ENCODE assay signal across 12 mouse cellular contexts in the genomic region with DNA sequence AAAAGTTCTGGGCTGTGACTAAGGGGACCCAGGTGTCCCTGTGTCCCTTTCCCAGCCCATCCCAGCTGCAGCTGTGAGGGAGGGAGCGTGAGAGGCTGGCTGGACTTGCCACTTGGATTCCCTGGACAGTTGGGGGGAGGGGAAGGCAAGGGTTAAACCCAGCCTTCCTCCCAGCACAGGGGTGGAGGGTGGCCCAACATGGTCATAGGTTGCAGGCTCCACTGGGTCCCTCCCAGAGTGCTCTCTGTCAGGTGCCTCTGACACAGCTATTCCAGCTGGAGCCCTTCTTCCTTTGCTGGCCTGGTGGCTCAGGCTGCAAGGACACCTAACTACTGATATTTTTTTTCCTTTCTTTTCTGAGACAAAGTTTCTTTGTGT. TPM values are rescaled to one million over a fixed set of nuclear protein-coding genes. Genes with fewer than 3 reads are reported as not detected.
A peak's percentile ranks its signal among the peaks of the same experiment; 100 is the strongest.
DNase-seq lines count a peak whose midpoint lies in the region; ATAC-seq and TF ChIP-seq lines count a peak whose summit lies in the region.
"Had no signal": no experiment of that assay in that cellular context is flagged by ENCODE, and none has a peak within 500 bp of the region (broad histone marks: within the 10 kb centered on the region; RNA-seq: fewer than 3 reads in every experiment).

No protein-coding gene starts in this region.

- peaks cover 12% of the 10 kb centered on the region for H3K4me1 ChIP-seq in hindbrain, embryonic 12.5 days
- peaks cover 6% of the 10 kb centered on the region; the same call in 1 of the 2 replicates for H3K4me1 ChIP-seq in hindbrain, postnatal 0 days (ENCODE audit: insufficient read depth, low read length)
- peaks cover 6% of the 10 kb centered on the region; the same call in 1 of the 2 replicates for H3K4me1 ChIP-seq in kidney, embryonic 16.5 days (ENCODE audit: insufficient read depth, low read length)
- H3K4me1 ChIP-seq in liver, postnatal 0 days (ENCODE audit: insufficient read depth): peaks cover 62% of the 10 kb centered on the region

- no peak for TF ChIP-seq CTCF in hindbrain, postnatal 0 days (IDR thresholded peaks at IDR 0.05; ENCODE audit: low read depth)
- TF ChIP-seq CTCF in liver, postnatal 0 days (IDR thresholded peaks at IDR 0.05; ENCODE audit: low read depth): no peak

- H3K9me3 ChIP-seq in hindbrain, embryonic 12.5 days (replicated peaks): no peaks in the 10 kb centered on the region
- H3K9me3 ChIP-seq in hindbrain, postnatal 0 days (ENCODE audit: low read length): no peaks in the 10 kb centered on the region
- H3K9me3 ChIP-seq in kidney, embryonic 16.5 days (ENCODE audit: low read length): no peaks in the 10 kb centered on the region
- no peaks in the 10 kb centered on the region for H3K9me3 ChIP-seq in liver, postnatal 0 days (ENCODE audit: low read length)

- peak; percentile 50 for DNase-seq in adrenal gland, postnatal 10 days
- no peak for DNase-seq in adrenal gland, adult 8-10 months
- DNase-seq in hindbrain, postnatal 0 days (ENCODE audit: low spot score): no peak
- peak; percentile 56 for DNase-seq in liver, postnatal 0 days
- DNase-seq in cerebellum, adult 9-11 months: no peak
- no peak for DNase-seq in urinary bladder, postnatal 4 days (ENCODE audit: low spot score in 2 of 2)

- no peak for TF ChIP-seq EP300 in liver, postnatal 0 days (IDR thresholded peaks at IDR 0.05; ENCODE audit: low read depth)

- H3K27me3 ChIP-seq in hindbrain, embryonic 12.5 days: peaks cover 16% of the 10 kb centered on the region
- H3K27me3 ChIP-seq in hindbrain, postnatal 0 days (ENCODE audit: insufficient read depth, low read length): 0 out of 2 replicates have a peak, but pooled peaks cover 2% of the 10 kb centered on the region
- H3K27me3 ChIP-seq in kidney, embryonic 16.5 days (ENCODE audit: insufficient read depth, low read length): 0 out of 2 replicates have a peak, but pooled peaks cover 2% of the 10 kb centered on the region
- H3K27me3 ChIP-seq in liver, postnatal 0 days (ENCODE audit: insufficient read depth, low read length): peaks cover 4% of the 10 kb centered on the region; the same call in 1 of the 2 replicates

- no peak overlapping the region for H3K27ac ChIP-seq in hindbrain, embryonic 12.5 days
- H3K27ac ChIP-seq in hindbrain, postnatal 0 days: no peak overlapping the region
- H3K27ac ChIP-seq in kidney, embryonic 16.5 days (ENCODE audit: low read length): no peak overlapping the region
- H3K27ac ChIP-seq in liver, postnatal 0 days (ENCODE audit: low read depth): peak overlapping the region; percentile 67

- WGBS in hindbrain, embryonic 12.5 days: 75% methylated on average over 1 of the region's 1 CpGs
- 82% methylated on average over 1 of the region's 1 CpGs for WGBS in hindbrain, postnatal 0 days
- WGBS in kidney, embryonic 16.5 days: 88% methylated on average over 1 of the region's 1 CpGs
- WGBS in liver, postnatal 0 days (ENCODE audit: insufficient replicate concordance): 38% methylated on average over 1 of the region's 1 CpGs

- H3K4me3 ChIP-seq in hindbrain, embryonic 12.5 days: no peak overlapping the region
- H3K4me3 ChIP-seq in hindbrain, postnatal 0 days (ENCODE audit: low read length): no peak overlapping the region
- H3K4me3 ChIP-seq in kidney, embryonic 16.5 days (ENCODE audit: low read length): no peak overlapping the region
- 0 out of 2 replicates have a peak overlapping the region, but pooled peaks have one; percentile 34 for H3K4me3 ChIP-seq in liver, postnatal 0 days (ENCODE audit: low read depth, low read length)

- no peak overlapping the region for H3K9ac ChIP-seq in hindbrain, embryonic 12.5 days
- H3K9ac ChIP-seq in hindbrain, postnatal 0 days (replicated peaks; ENCODE audit: low read length): no peak overlapping the region
- no peak overlapping the region for H3K9ac ChIP-seq in kidney, embryonic 16.5 days (replicated peaks; ENCODE audit: low read length)
- H3K9ac ChIP-seq in liver, postnatal 0 days (replicated peaks): no peak overlapping the region; the same call in 1 of the 2 replicates

- H3K4me2 ChIP-seq in hindbrain, embryonic 12.5 days (replicated peaks): no peak overlapping the region
- no peak overlapping the region for H3K4me2 ChIP-seq in hindbrain, postnatal 0 days (ENCODE audit: low read depth, low read length)
- H3K4me2 ChIP-seq in kidney, embryonic 16.5 days (replicated peaks; ENCODE audit: low read depth, low read length): no peak overlapping the region
- peak overlapping the region; percentile 67 for H3K4me2 ChIP-seq in liver, postnatal 0 days (ENCODE audit: low read depth, low read length)

- peak; percentile 43; the same call in 1 of the 2 replicates for ATAC-seq in hindbrain, embryonic 12.5 days (ENCODE audit: low FRiP score)
- no peak for ATAC-seq in hindbrain, postnatal 0 days
- peak; percentile 64 for ATAC-seq in kidney, embryonic 16.5 days (ENCODE audit: low FRiP score, low TSS enrichment)
- peak; percentile 76 for ATAC-seq in liver, postnatal 0 days
- ATAC-seq: forebrain, embryonic 14.5 days had no signal

- no peaks in the 10 kb centered on the region for H3K36me3 ChIP-seq in hindbrain, embryonic 12.5 days
- no peaks in the 10 kb centered on the region for H3K36me3 ChIP-seq in hindbrain, postnatal 0 days (ENCODE audit: insufficient read depth, low read length)
- H3K36me3 ChIP-seq in kidney, embryonic 16.5 days (ENCODE audit: insufficient read depth, low read length): no peaks in the 10 kb centered on the region
- no peaks in the 10 kb centered on the region for H3K36me3 ChIP-seq in liver, postnatal 0 days (replicated peaks; ENCODE audit: insufficient read depth, low read length)

RNA-seq across cellular contexts. Expression of gene Adra2b, which starts 8.5 kb away (rescaled TPM):
- total RNA-seq in adrenal gland, postnatal 10 days (2021): 1 to 10 TPM; 2.6 to 2.7 TPM
- total RNA-seq in adrenal gland, adult 8-10 months (2022): 1 to 10 TPM; 1.1 to 1.7 (median 1.6) TPM
- 2.4 and 2.6 TPM in 2 replicates for polyA plus RNA-seq in hindbrain, embryonic 12.5 days (2016; fragmentation: Nextera tagmentation; extraction: Ambion mirVana)
- 0.47 and 0.99 TPM in 2 replicates for total RNA-seq in hindbrain, postnatal 0 days (2014; rRNA removed)
- polyA plus RNA-seq in hindbrain, postnatal 0 days (2015; fragmentation: Nextera tagmentation; extraction: Ambion mirVana): 0.89 and 1.1 TPM in 2 replicates
- 7.2 and 7.8 TPM in 2 replicates for polyA plus RNA-seq in kidney, embryonic 16.5 days (2015; fragmentation: Nextera tagmentation; extraction: Ambion mirVana)
- 4.7 and 4.8 TPM in 2 replicates for polyA plus RNA-seq in liver, postnatal 0 days (2015; fragmentation: Nextera tagmentation; extraction: Ambion mirVana)

RNA-seq across cellular contexts. Expression of gene Astl, which starts 33.0 kb away (rescaled TPM):
- under 1 TPM in 1 of 2 experiments, not detected in 1; 0.21 TPM for total RNA-seq in adrenal gland, postnatal 10 days (2021)
- not detected for total RNA-seq in adrenal gland, adult 8-10 months (2022)
- polyA plus RNA-seq in hindbrain, embryonic 12.5 days (2016; fragmentation: Nextera tagmentation; extraction: Ambion mirVana): not detected in 2 replicates
- total RNA-seq in hindbrain, postnatal 0 days (2014; rRNA removed): not detected in 2 replicates
- not detected in 2 replicates for polyA plus RNA-seq in hindbrain, postnatal 0 days (2015; fragmentation: Nextera tagmentation; extraction: Ambion mirVana)
- not detected in 2 replicates for polyA plus RNA-seq in kidney, embryonic 16.5 days (2015; fragmentation: Nextera tagmentation; extraction: Ambion mirVana)
- polyA plus RNA-seq in liver, postnatal 0 days (2015; fragmentation: Nextera tagmentation; extraction: Ambion mirVana): not detected in 2 replicates
- total RNA-seq: common myeloid progenitor, adult 5-6 weeks; midbrain, postnatal 0 days had no signal
- polyA plus RNA-seq: forebrain, embryonic 14.5 days; large intestine, adult 2 months; midbrain, postnatal 0 days had no signal

RNA-seq across cellular contexts. Expression of gene Dusp2, which starts 35.5 kb away (rescaled TPM):
- 1 to 10 TPM; 4.2 to 5.5 TPM for total RNA-seq in adrenal gland, postnatal 10 days (2021)
- under 1 TPM; 0.91 to 0.96 (median 0.92) TPM for total RNA-seq in adrenal gland, adult 8-10 months (2022)
- polyA plus RNA-seq in hindbrain, embryonic 12.5 days (2016; fragmentation: Nextera tagmentation; extraction: Ambion mirVana): 5.5 and 6.9 TPM in 2 replicates
- total RNA-seq in hindbrain, postnatal 0 days (2014; rRNA removed): 8.7 and 14.3 TPM in 2 replicates
- polyA plus RNA-seq in hindbrain, postnatal 0 days (2015; fragmentation: Nextera tagmentation; extraction: Ambion mirVana): 19.4 and 19.9 TPM in 2 replicates
- 7.8 and 8.3 TPM in 2 replicates for polyA plus RNA-seq in kidney, embryonic 16.5 days (2015; fragmentation: Nextera tagmentation; extraction: Ambion mirVana)
- 5.6 and 5.9 TPM in 2 replicates for polyA plus RNA-seq in liver, postnatal 0 days (2015; fragmentation: Nextera tagmentation; extraction: Ambion mirVana)

RNA-seq across cellular contexts. Expression of gene Gpat2, which starts 53.5 kb away (rescaled TPM):
- total RNA-seq in adrenal gland, postnatal 10 days (2021): under 1 TPM; 0.48 to 0.58 TPM
- under 1 TPM in 3 of 4 experiments, not detected in 1; 0.17 to 0.94 (median 0.71) TPM for total RNA-seq in adrenal gland, adult 8-10 months (2022)
- 0.12 and 0.15 TPM in 2 replicates for polyA plus RNA-seq in hindbrain, embryonic 12.5 days (2016; fragmentation: Nextera tagmentation; extraction: Ambion mirVana)
- 0.42 TPM in 1 of 2 replicates, not detected in the other for total RNA-seq in hindbrain, postnatal 0 days (2014; rRNA removed)
- polyA plus RNA-seq in hindbrain, postnatal 0 days (2015; fragmentation: Nextera tagmentation; extraction: Ambion mirVana): 0.21 and 0.28 TPM in 2 replicates
- 0.22 and 0.40 TPM in 2 replicates for polyA plus RNA-seq in kidney, embryonic 16.5 days (2015; fragmentation: Nextera tagmentation; extraction: Ambion mirVana)
- 0.46 and 0.51 TPM in 2 replicates for polyA plus RNA-seq in liver, postnatal 0 days (2015; fragmentation: Nextera tagmentation; extraction: Ambion mirVana)
- total RNA-seq: common myeloid progenitor, adult 5-6 weeks had no signal
- polyA plus RNA-seq: forebrain, embryonic 14.5 days had no signal

Comparison
In these comparisons a context has a peak if more than half of its experiments do, and no peak if none do; other contexts are left out.
1. DNase-seq: peak in adrenal gland, postnatal 10 days (single experiment) and liver, postnatal 0 days (single experiment); none in adrenal gland, adult 8-10 months (single experiment), hindbrain, postnatal 0 days (single experiment), cerebellum, adult 9-11 months (single experiment) and urinary bladder, postnatal 4 days (0 of 2).